Mouse (Mus musculus): ENCODE data around the gene Rin2. TPM values are rescaled to one million over a fixed set of nuclear protein-coding genes. Genes with fewer than 3 reads are reported as not detected.
"Not testable (repeated sequence)": the region's sequence is repeated elsewhere in the genome, so short reads cannot be mapped to it uniquely, and the experiment has no call there.

Gene Rin2
- total RNA-seq, 2 experiments from 2014 or later: 18.5 to 29.1 TPM

DNA sequence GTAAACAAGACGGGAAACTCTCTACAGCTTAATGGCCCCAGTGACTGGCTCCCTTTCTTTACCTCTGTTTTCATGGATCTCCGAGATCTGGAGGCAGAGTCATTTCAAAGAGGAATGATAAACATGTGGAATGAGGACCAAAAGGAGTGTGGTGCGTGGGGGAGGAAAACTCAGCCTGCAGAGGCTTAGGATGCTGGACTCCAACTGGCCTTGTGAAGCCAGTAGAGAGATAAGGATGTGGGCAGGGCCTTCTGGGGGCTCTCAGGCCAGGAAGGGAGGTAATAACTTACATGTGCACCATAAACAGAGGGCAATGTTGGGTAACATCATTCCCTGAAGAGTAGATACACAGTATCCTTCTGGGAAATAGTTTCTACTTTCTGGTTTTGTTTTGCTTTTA is 7.9 kb downstream of the Rin2 start:
- intact Hi-C loops (cut with DNase I): no loop called here
- no peak for DNase-seq

DNA sequence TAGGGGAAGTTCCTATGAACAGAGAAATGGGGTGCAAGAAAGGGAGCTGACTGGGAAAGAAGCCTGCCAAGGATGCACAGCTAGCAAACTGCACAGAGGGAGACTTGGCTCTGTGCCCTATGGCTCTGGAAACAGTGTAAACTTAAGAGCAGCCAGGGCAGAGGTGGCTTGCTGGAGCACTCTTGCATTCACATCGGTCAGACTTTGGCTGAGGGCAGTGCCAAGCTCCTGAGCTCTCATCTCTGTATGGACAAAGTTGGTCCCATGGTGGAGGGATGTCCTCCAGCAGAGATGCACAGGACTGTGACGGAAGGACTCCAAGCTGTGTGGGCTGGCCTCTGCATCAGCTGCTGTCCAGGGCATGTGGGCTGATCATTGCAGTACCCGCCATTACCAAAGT is 8.5 kb downstream of the Rin2 start:
- DNase-seq: peak; percentile 57 to 58
- intact Hi-C loops (cut with DNase I): no loop called here

DNA sequence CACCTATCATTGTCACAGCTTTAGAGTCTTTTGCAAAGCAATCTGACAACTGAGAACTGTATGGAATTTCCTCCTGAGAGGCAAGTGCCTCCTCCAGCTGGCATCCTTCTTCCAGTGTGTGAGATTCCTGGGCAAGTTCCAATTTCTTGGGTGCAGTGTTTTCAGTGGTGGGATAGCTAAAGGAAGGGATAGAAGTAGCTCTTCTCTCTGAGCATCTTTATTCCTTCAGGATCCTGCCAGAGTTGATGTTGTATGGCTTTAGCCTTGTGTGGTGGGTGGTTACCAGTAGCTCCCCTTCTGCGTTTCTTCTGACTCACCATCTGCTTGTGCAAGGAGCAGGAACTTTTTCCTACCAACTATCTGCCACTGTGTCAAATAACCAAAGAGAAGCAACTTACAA is 9.1 kb downstream of the Rin2 start:
- DNase-seq: no peak
- intact Hi-C loops (cut with DNase I): no loop called here

DNA sequence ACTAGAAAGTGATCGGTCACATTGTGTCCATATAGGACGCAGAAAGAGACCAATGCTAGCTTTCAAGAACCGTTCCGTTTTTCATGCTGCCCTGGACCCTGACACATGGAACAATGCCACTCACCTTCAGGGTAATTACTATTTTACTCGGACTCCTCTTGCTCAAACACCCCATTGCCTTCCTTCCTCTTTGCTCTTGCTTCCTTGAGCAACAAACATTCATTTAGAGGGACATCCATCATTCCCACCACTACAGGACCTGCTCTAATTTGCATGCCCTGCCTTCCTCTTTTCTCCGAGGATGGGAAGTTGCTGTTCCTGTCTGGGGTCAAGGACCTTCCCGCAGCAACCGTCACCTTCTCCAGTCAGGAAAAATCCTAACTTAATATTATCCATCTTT is 9.9 kb downstream of the Rin2 start:
- intact Hi-C loops (cut with DNase I): no loop called here
- DNase-seq: no peak

DNA sequence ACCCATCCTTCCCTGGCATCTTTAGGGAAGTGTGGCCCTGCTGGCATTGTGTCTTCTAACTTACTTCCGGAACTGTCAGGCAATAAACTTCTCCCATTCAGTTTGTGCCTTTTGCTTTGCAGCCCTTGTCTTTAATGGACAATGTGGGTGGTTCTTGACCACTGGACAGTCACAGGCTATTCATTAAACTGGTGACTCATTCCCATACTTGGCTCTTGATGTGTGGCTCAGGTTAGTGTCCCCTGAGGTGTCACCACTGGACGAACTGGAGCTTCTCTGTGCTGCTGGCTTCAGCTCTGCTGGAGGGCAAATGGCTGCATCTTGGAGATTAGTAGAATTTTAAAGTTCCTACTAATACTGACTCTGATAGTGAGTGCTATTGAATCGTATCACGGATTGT is 11.0 kb downstream of the Rin2 start:
- intact Hi-C loops (cut with DNase I): no loop called here
- no peak for DNase-seq

DNA sequence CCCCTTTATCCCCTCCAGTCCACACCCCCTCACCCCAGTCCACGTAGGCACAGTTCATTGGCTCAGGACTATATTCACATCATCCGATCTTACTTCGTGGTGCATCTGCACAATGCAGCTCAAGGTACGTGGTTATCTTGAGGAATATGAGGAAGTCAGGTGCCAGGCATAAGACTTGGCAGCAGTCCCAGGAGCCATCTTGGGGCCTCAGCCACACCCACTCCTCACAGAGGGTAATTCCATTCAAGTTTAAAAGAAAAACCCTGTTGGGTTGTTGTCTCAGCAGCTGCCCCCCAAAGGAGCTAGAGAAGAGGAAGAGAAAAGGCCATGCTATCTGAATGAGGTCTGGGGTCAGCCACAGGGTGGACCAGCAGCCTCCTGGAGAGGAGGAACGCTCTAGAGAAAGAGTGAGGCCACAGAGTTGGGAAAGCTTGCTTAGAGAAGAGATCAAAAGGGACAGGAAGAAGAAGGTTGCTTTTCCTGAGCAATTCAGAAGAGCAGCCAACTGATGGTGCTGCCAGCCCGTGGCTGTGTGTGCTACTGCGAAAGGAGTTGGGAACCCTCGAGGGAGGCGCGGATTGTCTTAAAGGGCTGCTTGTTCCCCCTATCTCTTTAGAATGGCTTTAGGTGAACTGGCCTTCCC is 16.5 kb downstream of the Rin2 start:
- intact Hi-C loops (cut with DNase I): no loop called here
- no peak for DNase-seq

DNA sequence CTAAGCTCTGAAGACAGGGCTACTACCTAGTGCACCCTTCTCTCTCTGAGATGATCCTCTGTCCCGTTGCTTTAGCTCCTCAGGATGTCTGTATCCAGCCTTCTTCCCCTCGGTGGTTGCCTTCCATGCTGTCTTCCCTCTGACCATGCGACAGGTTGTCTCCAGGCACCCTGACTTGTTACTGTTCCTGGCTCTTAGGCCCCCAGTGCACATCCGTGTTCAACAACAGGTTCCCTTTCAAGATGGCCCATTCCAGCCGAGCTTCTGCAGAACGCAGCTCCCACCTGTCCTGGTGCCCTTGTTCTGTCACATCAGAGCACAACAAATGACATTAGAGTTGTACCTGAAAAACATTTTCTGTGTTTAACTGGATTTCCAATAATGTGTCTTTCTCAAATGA is 22.1 kb downstream of the Rin2 start:
- no peak for DNase-seq
- intact Hi-C loops (cut with DNase I): loop anchor here (5.0 kb wide), 1 partner anchor 205 kb away; the partner anchor contains the start of gene Naa20

DNA sequence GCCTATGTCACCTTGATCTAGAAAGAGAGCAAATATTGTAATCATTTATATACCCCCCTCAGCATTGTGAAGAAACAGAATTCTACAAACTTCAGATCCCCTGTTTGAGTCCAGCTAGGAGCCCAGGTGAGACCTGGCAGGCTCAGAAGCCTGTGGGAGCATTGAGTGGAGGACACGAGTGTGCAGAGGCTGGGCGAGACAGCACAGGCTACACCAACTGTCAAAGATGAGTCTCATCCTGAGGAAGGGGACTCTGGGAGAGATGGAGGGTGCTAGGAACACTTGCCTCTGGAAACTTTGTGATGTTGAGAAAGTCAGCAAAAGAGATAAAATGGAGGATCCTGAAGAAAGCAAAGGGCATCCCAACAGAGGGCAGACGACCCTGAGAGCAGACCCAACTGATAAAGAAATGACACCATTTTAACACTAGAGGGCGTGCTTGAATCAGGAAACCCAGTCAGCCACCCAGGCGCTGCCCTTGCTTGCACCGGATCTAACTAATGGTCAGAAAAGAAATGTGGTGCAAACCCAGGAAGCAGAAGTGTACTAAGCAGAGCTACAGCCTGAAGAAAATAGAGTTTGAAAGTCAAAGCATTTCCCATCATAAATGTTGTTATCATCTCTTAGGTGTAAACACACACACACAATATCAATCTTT is 24.5 kb downstream of the Rin2 start:
- intact Hi-C loops (cut with DNase I): loop anchor here (1.0 to 5.0 kb wide), 4 partner anchors 95 to 203 kb away; partner anchors contain the start of gene Naa20

DNA sequence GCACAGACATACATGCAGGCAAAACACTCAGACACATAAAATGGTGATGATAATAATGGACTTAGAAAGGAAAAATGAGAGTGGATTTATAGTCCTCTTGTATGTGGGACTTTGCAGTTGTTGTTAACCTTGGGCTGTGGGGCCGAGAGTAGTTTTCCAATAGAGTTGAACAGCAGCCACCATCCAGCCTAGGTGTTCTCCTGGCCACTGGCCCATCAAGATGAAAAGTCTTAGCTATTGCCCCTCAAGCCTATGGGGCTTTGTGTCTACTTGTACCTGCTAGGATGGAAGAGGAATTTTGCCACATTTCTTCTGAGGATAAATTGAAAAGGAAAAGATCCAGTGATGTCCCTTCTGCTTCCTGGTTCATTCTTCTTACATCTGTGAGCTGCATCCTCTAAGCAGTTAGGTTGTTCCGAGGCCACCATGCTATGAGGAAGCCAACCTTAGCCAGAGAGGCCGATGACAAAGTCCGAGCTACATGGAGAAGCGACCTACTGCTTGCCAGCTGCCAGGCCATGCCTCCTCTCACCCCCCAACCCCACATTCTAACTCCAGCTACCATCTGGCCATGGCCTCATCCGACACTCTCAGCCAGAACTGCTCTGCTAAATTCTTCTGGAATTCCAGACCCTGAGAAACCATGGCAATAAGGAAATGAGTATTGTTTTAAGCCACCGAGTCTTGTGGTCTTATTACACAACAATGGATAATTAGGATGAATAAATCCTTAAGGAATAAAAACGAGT is 25.4 kb downstream of the Rin2 start:
- intact Hi-C loops (cut with DNase I): loop anchor here (2.0 kb wide), 1 partner anchor 160 kb away; no protein-coding TSS in a partner anchor
- peak in 1 of 2 experiments; percentile 25 for DNase-seq

More for the DNA sequence above, 24.5 kb downstream of the Rin2 start:
- DNase-seq: peak; percentile 73 to 78

DNA sequence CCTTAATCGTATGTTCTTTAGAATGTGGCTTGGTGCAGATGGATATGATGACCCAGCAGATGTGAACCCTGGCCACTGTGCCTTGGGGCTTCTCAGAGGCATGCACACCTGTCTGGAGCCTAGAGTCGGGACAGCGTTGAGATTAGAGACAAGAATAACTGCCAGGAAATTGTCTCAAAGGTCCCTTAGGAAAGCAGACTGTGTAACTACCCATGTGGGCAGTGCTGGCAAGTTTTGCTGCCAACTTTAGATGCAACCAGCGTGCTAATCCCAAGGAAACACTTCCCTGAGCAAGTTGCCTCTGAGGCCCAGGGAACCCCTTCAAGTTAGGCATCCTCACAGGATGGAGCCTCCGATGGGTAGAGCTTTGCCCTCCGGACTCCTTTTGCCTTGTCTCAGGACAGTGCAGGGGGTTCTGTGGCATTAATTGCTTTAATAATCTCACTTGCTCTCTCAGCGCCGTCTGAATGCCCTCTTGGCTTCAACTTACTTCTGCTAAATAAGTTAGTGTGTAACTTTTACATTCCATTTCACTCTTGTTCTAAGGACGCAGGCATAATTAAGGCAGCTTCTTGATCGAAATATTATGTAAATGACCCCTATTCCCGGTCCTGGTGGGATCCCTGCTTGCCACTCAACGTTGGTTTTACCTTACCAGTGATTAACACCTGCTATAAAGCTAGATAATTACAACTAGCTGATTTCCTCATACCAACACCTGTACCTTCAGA is 26.8 kb downstream of the Rin2 start:
- DNase-seq: no peak
- intact Hi-C loops (cut with DNase I): loop anchor here (2.0 kb wide), 1 partner anchor 159 kb away; no protein-coding TSS in a partner anchor

DNA sequence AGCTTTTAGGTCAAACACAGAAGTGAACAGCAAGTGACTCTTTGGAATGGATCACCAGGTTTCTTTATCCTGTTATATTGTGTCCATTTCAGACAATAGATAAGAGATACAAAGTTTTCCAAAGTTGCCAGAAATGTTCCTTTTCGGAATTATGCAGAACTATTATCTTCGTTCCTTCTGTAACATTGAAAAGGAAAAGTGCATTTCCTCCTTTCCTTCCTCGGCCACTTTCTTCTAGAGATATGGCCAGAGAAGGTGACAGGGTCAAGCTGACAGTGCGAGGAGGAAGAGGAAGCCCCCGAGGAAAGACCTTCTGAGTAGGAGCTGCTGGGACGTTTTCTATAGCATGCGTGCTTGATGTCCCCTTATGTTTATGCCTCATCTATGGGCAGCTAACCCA is 29.7 kb downstream of the Rin2 start:
- DNase-seq: no peak
- intact Hi-C loops (cut with DNase I): no loop called here

DNA sequence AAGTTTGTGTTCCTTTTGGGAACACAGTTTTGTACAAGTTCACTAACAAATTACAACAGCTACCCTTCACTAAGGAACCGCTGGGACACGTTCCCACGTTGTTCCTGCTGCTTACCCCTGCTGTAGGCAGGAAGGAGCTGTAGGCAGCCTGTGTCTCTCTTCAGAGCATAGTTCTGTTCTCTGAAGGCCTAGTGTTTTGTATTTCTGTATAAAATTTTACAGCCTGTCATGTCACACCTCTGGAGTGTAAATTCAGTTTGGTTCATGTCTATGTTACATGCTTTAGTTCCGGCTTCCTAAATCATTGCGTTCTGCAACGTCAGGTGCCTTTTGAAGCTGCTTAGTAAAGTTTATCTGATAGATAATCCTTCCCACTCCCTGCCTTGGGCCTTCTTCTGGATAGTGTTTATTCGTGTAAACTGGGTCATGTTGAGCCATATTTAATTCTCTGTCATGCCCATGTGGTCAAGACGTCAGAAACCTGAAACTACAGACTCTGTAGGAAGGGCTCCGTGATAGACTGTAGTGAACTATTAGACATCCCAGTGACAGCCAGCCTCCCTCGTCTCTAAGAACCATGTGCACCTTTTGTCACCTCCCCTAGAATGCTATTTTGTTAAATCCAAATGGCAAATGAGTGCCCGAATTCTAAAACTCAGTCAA is 34.8 kb downstream of the Rin2 start:
- intact Hi-C loops (cut with DNase I): no loop called here
- no peak for DNase-seq

DNA sequence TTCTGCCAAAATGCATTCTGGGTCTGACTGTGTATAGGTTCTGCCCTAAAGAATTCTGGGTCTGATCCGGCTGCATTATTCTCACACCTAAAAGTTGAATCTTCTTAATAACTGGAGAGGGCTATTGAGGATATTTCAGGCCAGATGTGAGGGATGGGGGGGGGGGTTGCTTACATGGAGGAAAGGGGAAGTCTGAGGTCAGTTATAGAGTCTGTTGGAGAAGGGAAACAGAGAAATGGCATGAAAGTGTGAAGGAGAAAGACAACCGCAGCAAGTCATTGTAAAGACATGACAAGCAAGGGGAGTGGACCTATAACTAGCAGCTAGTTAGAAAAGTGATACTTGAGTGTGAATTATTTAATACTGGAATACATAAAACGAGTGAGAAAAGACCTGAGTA is 36.5 kb downstream of the Rin2 start:
- no peak for DNase-seq
- intact Hi-C loops (cut with DNase I): no loop called here

DNA sequence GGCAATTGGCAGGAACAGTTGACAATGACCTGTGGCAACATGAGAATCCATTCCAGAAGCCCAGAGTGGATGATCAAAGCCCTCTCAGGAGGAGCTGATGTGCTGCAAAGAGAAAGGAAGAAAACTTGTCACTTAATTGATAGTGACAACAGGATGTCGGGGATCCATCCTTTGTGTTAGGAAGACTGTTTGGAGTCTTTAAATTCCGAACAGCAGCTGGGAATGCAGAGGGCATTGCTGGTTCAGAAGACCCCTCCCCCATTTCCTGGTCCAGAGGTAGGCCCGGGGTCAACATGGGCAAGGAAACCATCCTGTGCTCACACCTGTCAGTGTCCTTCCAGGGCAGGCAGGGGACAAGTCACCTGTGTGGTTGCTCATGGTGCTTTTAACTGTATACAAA is 37.0 kb downstream of the Rin2 start:
- intact Hi-C loops (cut with DNase I): no loop called here
- DNase-seq: no peak

DNA sequence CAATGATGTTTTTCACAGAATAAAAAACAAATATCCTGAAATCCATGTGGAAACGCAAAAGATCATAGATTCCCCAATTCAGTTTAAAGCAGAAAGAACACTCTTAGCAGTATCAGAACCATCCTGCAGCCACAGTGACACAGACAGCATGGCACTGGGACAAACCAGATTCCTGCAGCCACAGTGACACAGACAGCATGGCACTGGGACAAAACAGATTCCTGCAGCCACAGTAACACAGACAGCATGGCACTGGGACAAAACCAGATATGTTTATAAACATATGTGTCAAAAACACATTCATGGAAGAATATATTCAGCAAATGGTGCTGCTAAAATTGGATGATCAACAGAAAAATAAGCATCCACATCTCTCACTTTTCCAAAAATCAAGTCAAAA is 42.5 kb downstream of the Rin2 start:
- DNase-seq: peak; percentile 22 to 38
- intact Hi-C loops (cut with DNase I): no loop called here

DNA sequence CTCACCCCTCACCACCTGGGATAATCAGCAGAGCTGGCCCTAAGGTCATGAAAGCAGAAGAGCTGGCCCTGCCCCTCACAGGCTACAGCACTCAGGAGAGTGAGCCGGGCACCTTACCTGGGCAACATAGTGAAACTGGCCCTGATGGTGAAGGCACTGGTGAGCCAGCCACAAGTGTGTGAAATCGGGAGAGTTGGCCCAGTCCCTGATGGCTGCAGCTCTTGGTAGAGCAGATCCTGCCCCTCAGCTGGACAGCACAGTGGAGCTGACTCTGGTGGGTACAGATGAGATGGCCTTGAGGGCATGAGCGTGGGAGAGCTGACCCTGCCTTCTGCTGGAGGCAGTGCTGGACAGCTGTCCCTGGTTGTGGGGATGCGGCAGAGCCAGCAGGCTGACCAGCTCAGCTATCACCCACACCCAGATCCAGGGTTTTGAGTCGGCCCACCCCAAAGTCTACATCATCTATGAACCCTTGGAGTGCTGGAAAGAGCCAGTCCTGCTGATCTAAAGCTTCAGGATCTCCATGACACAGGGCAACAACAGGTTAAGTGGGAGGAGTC is 43.7 kb downstream of the Rin2 start:
- no peak for DNase-seq
- intact Hi-C loops (cut with DNase I): no loop called here

DNA sequence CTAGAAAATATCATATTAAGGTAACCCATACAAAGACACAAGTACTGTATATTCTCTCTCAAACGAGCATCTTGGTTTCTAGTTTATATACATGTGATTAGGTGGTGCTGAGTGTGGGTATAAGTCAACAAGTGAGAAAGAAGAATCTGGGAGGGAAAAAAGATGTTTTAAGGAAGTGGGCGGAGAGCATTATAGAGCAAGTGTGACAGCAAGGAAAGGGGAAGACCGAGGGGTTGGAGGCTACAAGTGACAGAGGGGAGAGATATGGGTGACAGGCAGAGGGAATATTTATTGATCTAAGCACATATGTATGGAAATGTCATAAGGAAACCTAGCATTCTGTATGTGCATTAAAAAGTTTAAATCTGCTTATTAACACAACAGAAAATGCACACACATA is 45.1 kb downstream of the Rin2 start:
- intact Hi-C loops (cut with DNase I): no loop called here
- no peak for DNase-seq

DNA sequence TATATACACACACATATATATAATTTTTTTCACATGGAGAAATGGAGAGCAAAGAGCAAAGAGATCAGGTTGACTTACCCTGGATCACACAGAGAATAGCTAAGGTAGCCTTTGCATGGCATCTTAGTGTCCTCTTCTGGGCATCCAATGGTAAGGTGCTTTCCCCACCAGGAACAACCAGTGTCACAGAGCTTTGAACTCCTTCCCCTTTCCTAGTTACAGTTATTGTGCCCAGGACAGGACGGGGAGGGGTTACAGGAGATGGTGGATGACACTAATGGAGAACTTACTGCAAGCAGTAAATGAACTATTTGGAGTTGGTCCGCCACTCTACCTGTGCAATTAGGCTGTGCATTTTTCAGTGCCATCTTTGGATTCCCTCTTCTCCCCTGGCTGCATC is 45.7 kb downstream of the Rin2 start:
- intact Hi-C loops (cut with DNase I): no loop called here
- DNase-seq: no peak

DNA sequence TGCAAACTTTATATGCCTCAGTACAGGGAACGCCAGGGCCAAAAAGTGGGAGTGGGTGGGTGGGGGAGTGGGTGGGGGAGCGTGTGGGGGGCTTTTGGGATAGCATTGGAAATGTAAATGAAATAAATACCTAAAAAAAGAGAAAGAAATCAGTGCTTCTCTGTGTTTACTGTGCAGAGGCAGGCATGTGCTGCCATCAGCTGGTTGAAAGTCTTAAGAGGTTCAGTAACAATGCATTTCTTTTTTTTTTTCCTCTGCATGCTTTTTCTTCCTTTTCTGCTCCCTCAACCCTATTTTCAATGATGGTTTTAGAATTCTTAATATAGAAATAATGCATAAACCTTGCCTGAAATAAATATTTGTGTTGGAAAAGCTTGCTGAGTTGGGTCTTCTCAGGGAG is 47.3 kb downstream of the Rin2 start:
- DNase-seq; intact Hi-C loops (cut with DNase I): not testable (repeated sequence)

DNA sequence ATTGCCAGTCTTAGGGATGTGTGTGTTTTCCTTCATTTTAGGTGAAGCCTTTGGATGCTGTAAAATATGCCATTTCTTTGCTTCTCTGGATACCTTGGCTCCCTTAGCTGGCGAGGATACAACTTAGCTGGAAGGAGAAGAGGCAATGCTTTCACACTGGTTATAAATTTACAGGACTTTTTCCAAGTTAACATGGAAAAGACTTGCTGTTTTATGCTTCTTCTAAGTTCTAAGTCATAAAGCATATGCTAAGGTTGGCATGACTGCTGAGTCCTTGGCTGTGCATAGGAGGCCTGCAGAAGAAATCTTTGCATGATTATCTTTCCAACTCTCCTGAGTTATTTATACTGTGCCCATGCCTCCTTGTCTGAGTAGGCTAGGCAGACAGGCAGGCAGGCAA is 49.3 kb downstream of the Rin2 start:
- intact Hi-C loops (cut with DNase I): no loop called here
- no peak for DNase-seq

Data from heart, postnatal 10 days (tissue).